Mouse (Mus musculus) G1E (cell line): ENCODE data around the gene Ddb2. TPM values are rescaled to one million over a fixed set of nuclear protein-coding genes. Genes with fewer than 3 reads are reported as not detected.
A peak's percentile ranks its signal among the peaks of the same experiment; 100 is the strongest.
"Not testable (repeated sequence)": the region's sequence is repeated elsewhere in the genome, so short reads cannot be mapped to it uniquely, and the experiment has no call there.

Experiments
- ATAC-seq: 2 replicates; pipeline ENCODE4 v1.8.0; 2016; ENCODE audit warnings: mild to moderate bottlenecking; ENCODE audit not compliant: insufficient number of reproducible peaks, poor library complexity, low FRiP score, severe bottlenecking; ENCODE audit errors: extremely low read depth
- DNase-seq: peaks from one replicate; pipeline ENCODE4 v3.0.0; 2012; ENCODE audit warnings: low spot score
- H3K27me3 ChIP-seq: 2 replicates; pipeline ENCODE4 v1.6.1; 2012; ENCODE audit warnings: mild to moderate bottlenecking, low read length, inconsistent platforms; ENCODE audit not compliant: insufficient read depth
- H3K36me3 ChIP-seq: replicated peaks from 2 replicates; pipeline ENCODE3; 2012; ENCODE audit warnings: mild to moderate bottlenecking, inconsistent platforms
- H3K4me1 ChIP-seq: 2 replicates; pipeline ENCODE4 v1.6.1; 2012; ENCODE audit warnings: low read depth, low read length, inconsistent platforms, mixed read lengths; ENCODE audit not compliant: insufficient read depth
- H3K4me3 ChIP-seq: 2 replicates; pipeline ENCODE4 v1.5.1; 2012; ENCODE audit warnings: low read depth, mild to moderate bottlenecking, inconsistent platforms, low read length, moderate library complexity, mixed read lengths
- H3K9me3 ChIP-seq: replicated peaks from 2 replicates; pipeline ENCODE4 v1.6.1; 2012; ENCODE audit warnings: inconsistent platforms
- CTCF ChIP-seq: IDR thresholded peaks from 2 replicates; pipeline ENCODE4 v1.5.1; 2012; ENCODE audit warnings: low read depth, low read length, inconsistent platforms, mixed read lengths
- GATA1 ChIP-seq: IDR thresholded peaks from 2 replicates; pipeline ENCODE4 v1.6.1; 2012; ENCODE audit warnings: borderline replicate concordance, low read length, inconsistent platforms, mixed read lengths
- GATA2 ChIP-seq: IDR thresholded peaks from 2 replicates; pipeline ENCODE4 v1.6.1; 2012; ENCODE audit warnings: low read depth, low read length, inconsistent platforms, borderline replicate concordance
- POLR2AphosphoS5 ChIP-seq: IDR thresholded peaks from 2 replicates; pipeline ENCODE4 v1.6.1; 2012; ENCODE audit warnings: low read depth, low read length, inconsistent platforms; ENCODE audit not compliant: insufficient replicate concordance
- TAL1 ChIP-seq: conservative IDR thresholded peaks from 2 replicates; pipeline ENCODE4 v1.6.1; 2012; ENCODE audit warnings: low read depth, low read length, inconsistent platforms, mixed read lengths
- polyA plus RNA-seq: library from polyadenylated mRNA; stranded (reverse); fragments of >175 nt; gene quantifications from 2 replicates; pipeline ENCODE4 v1.2.3, GENCODE M21; 2012
- total RNA-seq, 2 experiments: library from RNA; stranded (forward) in 1 of 2; stranded (reverse) in 1 of 2; fragments of 200-1000 nt in 1 of 2; fragments of >200 nt in 1 of 2; fragmentation: Nextera tagmentation in 1 of 2; gene quantifications; 2 replicates each; pipeline ENCODE4 v1.2.3; 2014 to 2017

Ddb2 gene
- total and polyA plus RNA-seq, 3 experiments = 1.5 to 18.7 (median 15.2) TPM

DNA sequence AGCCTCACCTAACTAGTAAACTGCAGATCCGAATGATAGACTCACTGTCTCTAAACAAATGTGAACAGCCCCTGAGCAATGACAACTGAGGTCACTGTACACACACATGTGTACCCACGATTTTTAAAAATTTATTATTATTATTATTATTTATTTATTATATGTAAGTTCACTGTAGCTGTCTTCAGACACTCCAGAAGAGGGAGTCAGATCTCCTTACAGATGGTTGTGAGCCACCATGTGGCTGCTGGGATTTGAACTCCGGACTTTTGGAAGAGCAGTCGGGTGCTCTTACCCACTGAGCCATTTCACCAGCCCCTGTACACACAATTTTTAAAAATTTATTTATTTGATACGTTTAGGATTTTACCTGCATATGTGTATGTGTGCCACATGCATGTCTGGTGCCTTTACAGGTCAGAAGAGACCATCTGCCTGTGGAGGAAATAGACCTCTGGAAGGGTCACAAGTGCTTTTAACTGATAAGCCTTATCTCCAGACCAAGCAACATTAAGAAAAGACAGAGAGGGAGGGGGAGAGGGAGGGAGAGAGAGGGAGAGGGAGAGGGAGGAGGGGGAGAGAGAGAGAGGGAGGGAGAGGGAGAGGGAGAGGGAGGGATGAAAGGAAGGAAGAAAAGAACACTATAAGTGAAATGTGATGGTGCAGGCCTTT, 7.9 kb upstream of the Ddb2 start:
- TF ChIP-seq TAL1 (peak; percentile 87), POLR2AphosphoS5 (no peak)
- Histone ChIP-seq H3K27me3 (0 out of 2 replicates have a peak, but pooled peaks cover 2% of the 10 kb centered on the region), H3K4me1 (peaks cover 49% of the 10 kb centered on the region), H3K36me3 (no peaks in the 10 kb centered on the region), H3K4me3 (no peak overlapping the region), H3K9me3 (no peaks in the 10 kb centered on the region)
- DNase-seq (no peak), ATAC-seq (peak; percentile 94)

DNA sequence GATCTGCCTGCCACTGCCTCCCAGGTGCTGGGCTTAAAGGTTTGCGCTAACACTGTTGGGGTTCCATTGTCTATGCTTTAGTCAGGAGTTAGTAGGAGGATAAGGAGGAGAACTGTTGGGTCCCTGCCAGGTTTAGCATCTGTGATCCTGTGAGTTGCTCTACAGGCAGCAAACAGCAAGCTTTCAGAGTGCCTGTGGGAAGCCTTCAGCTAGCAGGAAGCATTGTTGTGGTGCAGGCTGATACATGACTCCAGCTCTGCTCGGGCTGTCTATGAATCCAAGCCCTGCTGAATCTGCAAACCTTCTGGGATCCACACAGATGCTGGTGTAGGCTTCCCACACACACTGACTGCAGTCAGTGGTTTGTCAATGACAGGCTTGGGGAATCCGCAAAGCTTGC, 6.6 kb upstream of the Ddb2 start:
- no peak for DNase-seq
- H3K4me1 ChIP-seq = peaks cover 44% of the 10 kb centered on the region
- 0 out of 2 replicates have a peak, but pooled peaks cover 1% of the 10 kb centered on the region for H3K27me3 ChIP-seq
- no peaks in the 10 kb centered on the region for H3K9me3 ChIP-seq
- no peak for ATAC-seq
- H3K4me3 ChIP-seq = no peak overlapping the region; the same call in 1 of the 2 replicates
- no peaks in the 10 kb centered on the region for H3K36me3 ChIP-seq
- TF ChIP-seq GATA2 (no peak), CTCF (no peak), POLR2AphosphoS5 (no peak), TAL1 (no peak), GATA1 (no peak)

DNA sequence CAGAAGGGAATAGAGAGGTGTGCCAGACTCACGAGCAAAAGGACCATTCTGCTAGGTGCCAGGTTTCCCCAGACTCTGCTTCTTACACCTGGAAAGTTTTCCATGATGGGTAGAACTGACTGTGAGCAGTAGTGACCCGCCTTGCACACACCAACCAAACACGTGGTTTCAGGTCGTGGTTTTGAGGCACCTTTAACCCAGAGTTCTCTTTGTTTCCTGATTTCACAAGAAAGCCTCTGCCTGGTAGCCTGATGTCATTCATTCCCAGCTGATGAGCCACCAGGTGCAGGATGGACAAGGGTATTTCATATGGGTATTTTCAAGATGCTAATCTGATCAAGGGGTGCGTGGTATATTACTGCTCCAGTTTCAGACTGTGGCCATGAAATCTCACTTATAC, 5.8 kb upstream of the Ddb2 start:
- DNase-seq = no peak
- Histone ChIP-seq H3K9me3 (no peaks in the 10 kb centered on the region), H3K4me1 (peaks cover 44% of the 10 kb centered on the region), H3K27me3 (no peaks in the 10 kb centered on the region), H3K36me3 (no peaks in the 10 kb centered on the region), H3K4me3 (no peak overlapping the region)
- no peak for ATAC-seq
- no peak for TF ChIP-seq POLR2AphosphoS5
- no peak for TF ChIP-seq CTCF
- TF ChIP-seq TAL1 = no peak
- TF ChIP-seq GATA1 = no peak
- TF ChIP-seq GATA2 = no peak

DNA sequence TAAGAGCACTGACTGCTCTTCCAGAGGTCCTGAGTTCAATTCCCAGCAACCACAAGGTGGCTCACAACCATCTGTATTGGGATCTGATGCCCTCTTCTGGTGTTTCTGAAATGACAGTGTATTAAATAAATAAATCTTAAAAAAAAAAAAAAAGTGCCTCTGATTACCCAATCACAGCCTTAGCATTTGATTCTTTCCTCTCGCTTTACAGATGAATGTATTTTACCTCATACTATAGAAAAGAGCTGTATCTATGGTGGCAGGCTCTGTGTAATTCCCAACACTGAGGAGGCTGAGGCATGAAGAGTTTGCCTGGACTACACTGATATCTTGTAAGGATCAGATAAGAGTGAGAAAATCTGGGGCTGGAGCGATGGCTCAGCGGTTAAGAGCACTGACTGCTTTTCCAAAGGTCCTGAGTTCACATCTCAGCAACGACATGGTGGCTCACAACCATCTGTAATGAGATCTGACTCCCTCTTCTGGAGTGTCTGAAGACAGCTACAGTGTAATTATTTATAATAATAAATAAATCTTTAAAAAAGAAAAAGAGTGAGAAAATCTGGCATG, 814 bp upstream of the Ddb2 start:
- DNase-seq, ATAC-seq: not testable (repeated sequence)
- peak overlapping the region; percentile 82 for H3K4me3 ChIP-seq

DNA sequence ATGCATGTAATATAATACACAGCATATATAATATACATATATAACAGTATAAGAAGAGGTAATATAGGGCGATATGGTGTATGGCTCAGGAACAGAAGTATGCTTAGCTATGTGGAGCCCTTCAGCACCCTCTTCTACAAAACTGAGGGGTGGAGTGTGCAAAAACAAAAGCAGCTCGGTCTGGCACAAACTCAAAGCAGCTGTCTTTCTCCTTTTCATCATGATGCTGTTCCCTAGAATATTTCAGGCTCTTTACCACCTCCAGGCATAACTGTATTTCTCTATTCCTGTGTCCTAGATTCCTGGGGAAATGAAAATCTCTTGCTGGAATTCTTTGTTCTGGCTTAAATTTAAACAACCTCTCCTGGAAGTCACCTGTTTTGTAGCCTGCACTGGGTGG, 7.0 kb downstream of the Ddb2 start:
- Histone ChIP-seq H3K4me3 (no peak overlapping the region), H3K36me3 (peaks cover 34% of the 10 kb centered on the region), H3K27me3 (no peaks in the 10 kb centered on the region), H3K4me1 (no peaks in the 10 kb centered on the region), H3K9me3 (no peaks in the 10 kb centered on the region)
- DNase-seq = no peak
- TF ChIP-seq GATA1 = no peak
- no peak for TF ChIP-seq GATA2
- TF ChIP-seq TAL1 = no peak
- TF ChIP-seq CTCF = no peak
- no peak for TF ChIP-seq POLR2AphosphoS5
- no peak for ATAC-seq

More for the DNA sequence above, 814 bp upstream of the Ddb2 start:
- Histone ChIP-seq H3K4me1 (peaks cover 20% of the 10 kb centered on the region), H3K36me3 (peaks cover 18% of the 10 kb centered on the region)
- H3K27me3 ChIP-seq, H3K9me3 ChIP-seq: not testable (repeated sequence)

DNA sequence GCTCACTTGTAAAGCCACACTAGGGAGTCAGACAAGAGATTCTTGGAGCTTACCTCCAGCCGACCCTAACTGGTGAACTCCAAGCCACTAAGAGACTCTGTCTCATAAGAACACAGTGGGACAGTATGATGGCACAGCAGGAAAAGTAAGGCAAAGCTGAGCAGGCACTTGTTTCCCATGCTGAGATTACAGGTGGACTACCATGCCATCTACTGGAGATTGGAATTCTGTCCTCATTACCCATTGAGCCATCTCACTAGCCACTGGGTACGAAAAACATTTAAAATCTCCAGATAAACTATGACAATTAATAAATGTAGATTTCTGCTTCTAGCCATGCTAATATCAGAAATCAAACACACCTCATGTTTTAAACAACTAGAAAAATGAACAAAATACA, 13.2 kb downstream of the Ddb2 start:
- TF ChIP-seq TAL1 = no peak
- no peak for TF ChIP-seq GATA2
- no peak for TF ChIP-seq CTCF
- no peak for TF ChIP-seq GATA1
- TF ChIP-seq POLR2AphosphoS5 = no peak

DNA sequence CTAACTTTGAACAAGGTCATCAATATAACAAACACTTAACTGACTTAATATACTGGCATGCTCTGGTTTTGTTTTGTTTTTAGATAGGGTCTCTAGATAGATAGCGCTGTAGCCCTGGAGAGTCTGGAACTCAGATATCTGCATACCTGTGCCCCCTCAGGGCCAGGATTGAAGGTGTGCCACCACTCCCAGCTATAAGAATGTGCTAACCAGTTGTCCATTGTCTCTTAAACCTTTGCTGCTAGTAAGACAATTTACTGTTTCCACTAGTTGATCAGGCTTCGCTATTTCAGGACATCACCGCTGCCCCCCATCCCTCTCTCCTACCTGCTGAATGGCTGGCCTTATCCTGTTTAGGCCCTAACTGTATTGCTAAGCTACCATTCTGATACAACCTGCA, 16.3 kb downstream of the Ddb2 start:
- Histone ChIP-seq H3K4me1 (no peaks in the 10 kb centered on the region), H3K4me3 (no peak overlapping the region), H3K36me3 (peaks cover 44% of the 10 kb centered on the region), H3K9me3 (no peaks in the 10 kb centered on the region), H3K27me3 (no peaks in the 10 kb centered on the region)
- DNase-seq (no peak), ATAC-seq (no peak)
- TF ChIP-seq GATA1 = no peak
- TF ChIP-seq CTCF = no peak
- TF ChIP-seq TAL1 = no peak
- no peak for TF ChIP-seq POLR2AphosphoS5
- no peak for TF ChIP-seq GATA2

More for the DNA sequence above, 13.2 kb downstream of the Ddb2 start:
- H3K4me3 ChIP-seq = no peak overlapping the region
- H3K36me3 ChIP-seq = peaks cover 16% of the 10 kb centered on the region
- H3K9me3 ChIP-seq = no peaks in the 10 kb centered on the region
- no peak for DNase-seq
- no peak for ATAC-seq
- H3K4me1 ChIP-seq = no peaks in the 10 kb centered on the region
- no peaks in the 10 kb centered on the region for H3K27me3 ChIP-seq
